Mouse (Mus musculus) adipocyte (in vitro differentiated cells): ENCODE results near the gene Gm7145.
"Not testable (repeated sequence)": the region's sequence is repeated elsewhere in the genome, so short reads cannot be mapped to it uniquely, and the experiment has no call there.

Experiments used
- DNase-seq: peaks from one replicate; pipeline ENCODE4 v3.0.0-alpha.2; 2016; ENCODE audit warnings: low spot score

Gm7145 gene

DNA sequence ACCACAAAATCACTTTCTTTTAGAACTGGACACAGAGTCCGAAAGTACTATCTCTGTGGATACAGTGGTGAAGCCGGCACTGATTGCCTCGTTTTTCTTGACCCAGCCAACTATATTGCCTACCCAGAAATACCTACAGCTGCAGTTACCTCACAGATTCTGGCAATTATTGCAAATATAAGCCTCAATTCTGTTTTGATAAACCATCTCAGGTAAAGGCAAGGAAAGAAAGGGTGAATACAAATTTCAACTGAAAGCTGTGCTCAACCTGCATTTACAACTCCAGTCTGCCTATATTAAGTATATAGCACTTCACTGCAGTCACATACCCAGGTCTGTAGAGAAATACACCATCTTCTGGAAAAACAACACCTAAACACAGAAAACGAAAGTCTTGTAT, at the start of gene Gm7145:
Gm7145 (plus strand) TSS at position 301 of the 400 bp plus-strand sequence.
- DNase-seq = no peak

GRCm38 (mm10) chr1:117927715-117928114, 38.0 kb upstream of the Gm7145 start, which contains the start of gene Gm28168:
Gm28168 (plus strand) TSS chr1:117928015.
- DNase-seq = not testable (repeated sequence)

DNA sequence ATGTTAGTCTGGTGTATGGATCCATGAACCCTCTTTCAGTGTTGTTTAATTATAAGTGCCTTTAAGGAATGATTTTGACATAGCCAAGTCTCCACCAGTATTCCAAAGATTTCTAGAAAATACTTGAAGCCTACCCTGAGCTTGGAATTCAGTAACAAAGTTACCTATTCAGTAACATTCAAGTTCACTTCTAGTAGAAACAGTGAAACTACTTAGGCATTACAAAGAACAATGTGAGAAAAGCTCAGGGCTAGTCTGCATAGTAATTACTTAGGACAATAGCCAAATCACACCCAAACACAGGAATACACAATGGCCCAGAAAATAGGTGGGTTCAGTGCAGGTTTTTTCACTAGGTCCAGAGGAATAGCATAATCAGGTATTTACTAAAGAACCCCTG, 38.1 kb downstream of the Gm7145 start:
- not testable (repeated sequence) for DNase-seq

GRCm38 (mm10) chr1:118012736-118013135, 47.0 kb downstream of the Gm7145 start:
- not testable (repeated sequence) for DNase-seq
